Mouse (Mus musculus) lung, postnatal 25 days (tissue): ENCODE measurements around the gene Zdhhc5.

ENCODE experiments used
- DNase-seq: peaks from one replicate; pipeline ENCODE4 v3.0.0; 2022; ENCODE audit warnings: low spot score

Zdhhc5 gene

GRCm38 (mm10) chr2:84647051-84647568 lies 67.9 kb downstream of the Zdhhc5 start:
- no peak for DNase-seq

- no peak for DNase-seq
Measured at GRCm38 (mm10) chr2:84646138-84646537, 68.8 kb downstream of the Zdhhc5 start.

GRCm38 (mm10) chr2:84640833-84641232 lies 74.1 kb downstream of the Zdhhc5 start:
- no peak for DNase-seq

GRCm38 (mm10) chr2:84638428-84639220 lies 76.4 kb downstream of the Zdhhc5 start:
- DNase-seq: peak; percentile 74
